Mouse (Mus musculus) megakaryocyte-erythroid progenitor cell, adult 5 weeks (primary cell): ENCODE results near the gene Rasl2-9. TPM values are rescaled to one million over a fixed set of nuclear protein-coding genes. Genes with fewer than 3 reads are reported as not detected.

Experiments used
- polyA plus RNA-seq: library from polyadenylated mRNA; stranded (reverse); fragments of >175 nt; gene quantifications from 2 replicates; pipeline ENCODE4 v1.2.3, GENCODE M21; 2012

Rasl2-9 gene
- 0.11 TPM in 1 of 2 replicates, not detected in the other for polyA plus RNA-seq

DNA sequence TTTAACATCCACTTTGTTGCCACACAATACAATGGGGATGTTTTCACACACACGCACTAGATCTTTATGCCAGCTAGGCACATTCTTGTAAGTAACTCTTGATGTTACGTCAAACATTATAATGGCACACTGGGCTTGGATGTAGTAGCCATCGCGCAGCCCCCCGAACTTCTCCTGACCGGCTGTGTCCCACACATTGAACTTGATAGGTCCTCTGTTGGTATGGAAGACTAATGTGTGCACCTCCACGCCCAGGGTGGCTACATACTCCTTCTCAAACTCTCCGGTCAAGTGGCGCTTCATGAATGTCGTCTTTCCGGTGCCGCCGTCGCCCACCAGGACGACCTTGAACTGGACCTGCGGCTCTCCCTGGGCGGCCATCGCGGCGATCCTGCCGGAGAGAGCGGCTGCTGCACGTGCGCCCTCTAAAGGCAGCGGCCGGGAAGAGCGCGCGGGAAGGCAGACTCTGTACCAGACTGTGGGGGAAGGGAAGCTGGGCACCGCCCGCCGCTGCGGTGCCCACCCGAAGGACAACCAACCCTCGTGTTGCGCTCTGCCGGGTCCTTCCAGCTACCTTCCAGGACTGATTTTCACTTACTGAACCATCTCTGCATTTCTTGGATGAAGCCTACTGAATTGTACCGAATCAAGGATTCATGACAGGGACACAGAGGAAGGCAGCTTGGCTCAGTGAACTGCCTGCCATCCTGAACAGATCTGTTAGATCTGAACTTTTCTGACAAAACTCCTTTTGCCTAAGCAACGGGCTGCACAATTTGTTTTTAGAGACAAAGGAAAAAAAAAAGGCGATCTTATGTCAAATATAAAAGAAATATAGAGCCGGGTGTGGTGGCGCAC lies at the start of gene Rasl2-9:
Rasl2-9 (minus strand) TSS at position 402 of the 858 bp plus-strand sequence.

DNA sequence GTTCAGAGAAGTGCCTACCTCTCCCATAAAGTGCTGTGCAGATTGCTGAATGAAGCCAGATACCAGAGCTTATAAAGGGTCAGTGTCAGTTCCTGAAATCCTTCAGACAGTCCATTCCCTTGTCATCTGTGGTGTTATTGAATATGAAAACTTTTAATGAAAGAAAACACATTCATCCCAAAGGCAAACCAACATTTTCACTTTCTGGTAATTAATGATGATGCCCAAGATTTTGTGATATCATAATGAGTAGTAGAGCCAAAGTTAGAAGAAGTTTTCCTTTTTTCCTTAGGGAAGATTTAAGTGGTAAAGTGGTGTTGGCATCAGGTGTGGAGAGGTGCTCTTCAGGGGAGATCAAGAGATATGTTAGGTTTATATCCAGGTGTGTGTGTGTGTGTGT lies 23.8 kb upstream of the Rasl2-9 start, which contains the start of gene Vmn1r55:
Vmn1r55 (minus strand) TSS at position 101 of the 400 bp plus-strand sequence.

DNA sequence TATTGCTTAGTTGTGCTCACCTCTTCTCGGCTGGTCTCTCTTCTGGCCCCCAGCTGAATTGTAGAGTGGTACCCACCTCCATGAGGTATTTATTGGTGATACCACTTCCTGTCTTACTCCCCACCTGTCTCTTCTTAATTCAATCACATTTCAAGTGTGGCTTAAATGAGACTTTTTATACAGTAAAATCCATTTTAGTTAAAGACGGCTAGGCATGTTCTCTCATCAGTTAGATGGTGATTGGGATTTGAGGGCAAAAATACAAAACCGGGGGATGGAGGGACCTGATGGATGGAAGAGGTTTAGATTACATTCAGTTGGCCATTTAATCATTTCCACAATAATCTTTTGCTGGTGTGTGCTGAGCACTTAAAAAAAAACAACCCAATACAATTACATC lies 8.9 kb downstream of the Rasl2-9 start, which contains the start of gene Rfpl4:
Rfpl4 (minus strand) TSS at position 101 of the 400 bp plus-strand sequence.

DNA sequence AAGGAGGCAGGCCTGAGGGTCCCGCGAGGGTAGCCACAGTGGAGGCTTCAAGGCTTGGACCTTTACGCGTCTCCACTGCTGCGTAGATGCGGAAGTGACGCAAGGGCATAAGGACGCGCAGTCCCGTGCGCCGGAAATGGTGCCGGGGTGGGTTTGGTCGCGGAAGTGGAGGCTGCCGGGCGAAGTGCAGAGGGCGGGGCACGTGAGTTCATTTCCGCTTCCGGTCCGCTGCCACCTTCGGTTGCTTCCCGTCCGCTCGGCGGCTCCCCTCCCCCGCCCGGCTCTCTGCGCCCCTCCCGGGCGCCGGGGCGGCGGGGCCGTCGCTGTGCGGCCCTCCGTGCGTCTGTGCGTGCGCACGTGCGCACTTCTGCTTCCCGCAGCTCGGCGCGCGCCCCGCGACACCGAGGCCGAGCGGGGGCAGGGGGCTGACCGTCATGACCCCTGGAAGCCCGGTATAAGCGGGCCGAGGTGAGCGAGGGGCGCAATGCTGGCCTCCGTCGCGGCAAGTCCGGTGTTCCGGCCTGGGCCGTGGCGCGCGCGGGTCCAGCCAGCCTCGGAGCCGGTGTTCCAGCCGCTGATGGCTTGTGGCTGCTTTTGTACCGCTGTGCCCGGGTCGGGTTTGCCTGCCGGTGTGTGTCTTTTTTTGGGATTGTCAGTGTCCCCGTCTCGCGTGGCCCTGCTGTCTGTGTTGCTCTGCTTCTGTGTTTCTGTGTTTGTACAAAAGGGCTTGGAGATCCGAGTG lies 45.6 kb downstream of the Rasl2-9 start, which contains the start of gene Epn1:
Epn1 (plus strand) TSS at position 226 of the 742 bp plus-strand sequence.

Other genes with a start within 250 kb of the Rasl2-9 start
- gene Isoc2a, start 248.8 kb downstream of the Rasl2-9 start, polyA plus RNA-seq, result 27.0 and 29.3 TPM in 2 replicates
- gene Gm36210, start 219.4 kb downstream of the Rasl2-9 start, polyA plus RNA-seq, result 0.09 and 0.28 TPM in 2 replicates
- 76.1 and 85.0 TPM in 2 replicates for gene Zfp628, start 210.7 kb downstream of the Rasl2-9 start, polyA plus RNA-seq
- 1.3 and 1.9 TPM in 2 replicates for gene Nat14, start 203.9 kb downstream of the Rasl2-9 start, polyA plus RNA-seq
- gene Ssc5d, start 200.2 kb downstream of the Rasl2-9 start, polyA plus RNA-seq, result 0.08 and 0.10 TPM in 2 replicates
- 0.04 and 0.17 TPM in 2 replicates for gene Sbk2, start 161.5 kb downstream of the Rasl2-9 start, polyA plus RNA-seq
- gene Sbk3, start 154.8 kb downstream of the Rasl2-9 start, polyA plus RNA-seq, result not detected in 2 replicates
- gene Zfp579, start 129.8 kb downstream of the Rasl2-9 start, polyA plus RNA-seq, result 53.1 and 73.1 TPM in 2 replicates
- gene Zfp524, start 111.5 kb downstream of the Rasl2-9 start, polyA plus RNA-seq, result 49.6 and 56.4 TPM in 2 replicates
- gene Fiz1, start 111.3 kb downstream of the Rasl2-9 start, polyA plus RNA-seq, result 55.3 and 63.3 TPM in 2 replicates
- gene Gm44973, start 110.5 kb downstream of the Rasl2-9 start, polyA plus RNA-seq, result not detected in 2 replicates
- 75.2 and 76.9 TPM in 2 replicates for gene Zfp865, start 105.6 kb downstream of the Rasl2-9 start, polyA plus RNA-seq
- gene Ccdc106, start 105.4 kb downstream of the Rasl2-9 start, polyA plus RNA-seq, result 0.83 and 1.2 TPM in 2 replicates
- gene 4632433K11Rik, start 91.8 kb downstream of the Rasl2-9 start, polyA plus RNA-seq, result not detected in 2 replicates
- 1.3 and 2.7 TPM in 2 replicates for gene Zfp784, start 87.5 kb downstream of the Rasl2-9 start, polyA plus RNA-seq
- gene Zfp580, start 74.4 kb downstream of the Rasl2-9 start, polyA plus RNA-seq, result 36.3 and 49.1 TPM in 2 replicates
- gene U2af2, start 63.8 kb downstream of the Rasl2-9 start, polyA plus RNA-seq, result 486 and 623 TPM in 2 replicates
- gene Epn1, start 45.7 kb downstream of the Rasl2-9 start, polyA plus RNA-seq, result 527 and 560 TPM in 2 replicates
- not detected in 2 replicates for gene Rfpl4, start 9.0 kb downstream of the Rasl2-9 start, polyA plus RNA-seq
- not detected in 2 replicates for gene Vmn1r55, start 23.7 kb upstream of the Rasl2-9 start, polyA plus RNA-seq
- not detected in 2 replicates for gene Vmn1r56, start 70.8 kb upstream of the Rasl2-9 start, polyA plus RNA-seq
- gene Vmn1r57, start 92.5 kb upstream of the Rasl2-9 start, polyA plus RNA-seq, result not detected in 2 replicates
- not detected in 2 replicates for gene Gm5065, start 224.6 kb upstream of the Rasl2-9 start, polyA plus RNA-seq
- not detected in 2 replicates for gene Nlrp2, start 225.1 kb upstream of the Rasl2-9 start, polyA plus RNA-seq